Mouse (Mus musculus) skeletal muscle tissue, adult 2 months (tissue): ENCODE measurements around the gene Mrpl20.
A peak's percentile ranks its signal among the peaks of the same experiment; 100 is the strongest.

ENCODE experiments used
- DNase-seq: peaks from one replicate; pipeline ENCODE4 v3.0.0-alpha.2; 2012; ENCODE audit warnings: low read depth, low spot score

Mrpl20 gene

GRCm38 (mm10) chr4:155831831-155832230 lies 29.2 kb downstream of the Mrpl20 start:
- DNase-seq = no peak

- DNase-seq = no peak
These were observed 29.6 kb downstream of the Mrpl20 start for GRCm38 (mm10) chr4:155832321-155832720.

- DNase-seq = no peak
These were observed 30.6 kb downstream of the Mrpl20 start for GRCm38 (mm10) chr4:155833234-155833633.

- peak; percentile 88 for DNase-seq
These were observed 31.2 kb downstream of the Mrpl20 start for GRCm38 (mm10) chr4:155833836-155834235.

GRCm38 (mm10) chr4:155837404-155838010 lies 34.8 kb downstream of the Mrpl20 start:
- peak; percentile 77 for DNase-seq

- DNase-seq = peak; percentile 80
These were observed 35.8 kb downstream of the Mrpl20 start for GRCm38 (mm10) chr4:155838187-155839153.

GRCm38 (mm10) chr4:155839483-155839910 lies 36.8 kb downstream of the Mrpl20 start, which contains the start of gene Mxra8:
Gene Mxra8 (plus strand): TSS chr4:155839680.
- DNase-seq = peak; percentile 94

- DNase-seq = peak; percentile 76
These were observed 37.7 kb downstream of the Mrpl20 start for GRCm38 (mm10) chr4:155840076-155841002.

- DNase-seq = peak; percentile 61
These were observed 38.4 kb downstream of the Mrpl20 start for GRCm38 (mm10) chr4:155841003-155841454.

GRCm38 (mm10) chr4:155841651-155842270 lies 39.1 kb downstream of the Mrpl20 start:
- DNase-seq = no peak

GRCm38 (mm10) chr4:155843231-155843630 lies 40.6 kb downstream of the Mrpl20 start:
- DNase-seq = no peak

GRCm38 (mm10) chr4:155846871-155847578 lies 44.3 kb downstream of the Mrpl20 start, which contains the start of gene Dvl1:
Gene Dvl1 (plus strand): TSS chr4:155847402.
- peak; percentile 96 for DNase-seq

GRCm38 (mm10) chr4:155847591-155848352 lies 45.1 kb downstream of the Mrpl20 start:
- peak; percentile 70 for DNase-seq

- peak; percentile 87 for DNase-seq
These were observed 45.9 kb downstream of the Mrpl20 start for GRCm38 (mm10) chr4:155848434-155849095.

GRCm38 (mm10) chr4:155849391-155849790 lies 46.7 kb downstream of the Mrpl20 start:
- no peak for DNase-seq

- DNase-seq = no peak
These were observed 47.2 kb downstream of the Mrpl20 start for GRCm38 (mm10) chr4:155849792-155850451.

- no peak for DNase-seq
These were observed 48.7 kb downstream of the Mrpl20 start for GRCm38 (mm10) chr4:155851368-155851767.

- DNase-seq = no peak
These were observed 49.3 kb downstream of the Mrpl20 start for GRCm38 (mm10) chr4:155851951-155852411.
